Mouse (Mus musculus) heart, embryonic 16.5 days (tissue): Measurements from ENCODE around the gene Bin2. TPM values are rescaled to one million over a fixed set of nuclear protein-coding genes. Genes with fewer than 3 reads are reported as not detected.
"Not testable (repeated sequence)": the region's sequence is repeated elsewhere in the genome, so short reads cannot be mapped to it uniquely, and the experiment has no call there.

Source experiments
- ATAC-seq: fragments of 200-750 bp; cut with Nextera tagmentation; replicated peaks from 2 replicates; pipeline ENCODE4 v1.8.0; 2017; ENCODE audit warnings: moderate number of reproducible peaks; ENCODE audit not compliant: insufficient read depth, low FRiP score; ENCODE audit errors: extremely low read depth
- H3K27ac ChIP-seq: fragments of 300-500 bp; sonication (generic); 2 replicates; pipeline ENCODE4 v1.5.1; 2014; ENCODE audit warnings: mild to moderate bottlenecking, low read length, control low read depth, moderate library complexity
- H3K27me3 ChIP-seq: fragments of 300-500 bp; sonication (generic); 2 replicates; pipeline ENCODE4 v1.6.1; 2014; ENCODE audit warnings: low read length, mixed read lengths; ENCODE audit not compliant: control insufficient read depth, insufficient read depth
- H3K36me3 ChIP-seq: fragments of 300-500 bp; sonication (generic); 2 replicates; pipeline ENCODE4 v1.6.1; 2014; ENCODE audit not compliant: control insufficient read depth, insufficient read depth
- H3K4me1 ChIP-seq: fragments of 300-500 bp; sonication (generic); 2 replicates; pipeline ENCODE4 v1.6.1; 2014; ENCODE audit warnings: low read length, mixed read lengths; ENCODE audit not compliant: control insufficient read depth, insufficient read depth
- H3K4me2 ChIP-seq: fragments of 300-500 bp; sonication (generic); 2 replicates; pipeline ENCODE4 v1.6.1; 2014; ENCODE audit warnings: low read depth, mild to moderate bottlenecking, control low read depth, low read length
- H3K4me3 ChIP-seq: fragments of 300-500 bp; sonication (generic); 2 replicates; pipeline ENCODE4 v1.5.1; 2014; ENCODE audit warnings: mild to moderate bottlenecking, control low read depth, low read length
- H3K9ac ChIP-seq: fragments of 300-500 bp; sonication (generic); 2 replicates; pipeline ENCODE4 v1.6.1; 2014; ENCODE audit warnings: low read length, control low read depth
- H3K9me3 ChIP-seq: fragments of 300-500 bp; sonication (generic); replicated peaks from 2 replicates; pipeline ENCODE4 v1.6.1; 2016; ENCODE audit warnings: low read length; ENCODE audit not compliant: control insufficient read depth
- WGBS: fragments of 180-500 bp; shearing (Covaris S2); extraction: QIAGEN DNeasy Blood & Tissue Kit; methylation state at CpG from one replicate; pipeline ENCODE4 v1.1.7; 2014; 5-methylcytosine and 5-hydroxymethylcytosine counted together
- polyA plus RNA-seq: library from polyadenylated mRNA; unstranded; fragments of >200 nt; fragmentation: Nextera tagmentation; extraction: Ambion mirVana; gene quantifications from 2 replicates; pipeline ENCODE4 v1.2.1, GENCODE M21; 2015

The Bin2 gene
- polyA plus RNA-seq, 1 experiment from 2014 or later: 13.3 TPM

DNA sequence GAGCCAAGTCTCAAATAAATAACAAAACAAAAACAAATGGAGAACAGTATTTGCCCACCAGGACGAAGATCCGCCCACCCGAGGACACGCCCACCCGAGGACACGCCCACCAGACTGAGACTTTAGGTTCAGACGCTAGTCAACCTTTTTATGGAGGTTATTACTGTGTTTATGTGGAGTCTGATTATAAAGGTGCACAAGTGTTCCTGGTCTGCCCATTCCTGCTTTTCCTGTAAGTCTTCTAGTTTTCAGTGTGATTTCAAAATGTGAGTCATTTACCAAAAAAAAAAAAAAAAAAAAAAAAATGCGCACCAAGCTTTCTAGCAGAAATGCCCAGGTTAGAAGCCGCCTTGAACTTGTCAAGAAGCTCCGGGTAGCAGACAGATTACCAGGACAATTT, 42.1 kb downstream of the Bin2 start:
- Histone ChIP-seq H3K4me1 (peaks cover 9% of the 10 kb centered on the region), H3K9me3 (no peaks in the 10 kb centered on the region), H3K36me3 (no peaks in the 10 kb centered on the region), H3K4me2 (0 out of 2 replicates have a peak overlapping the region, but pooled peaks have one; percentile 20), H3K4me3 (no peak overlapping the region), H3K27me3 (no peaks in the 10 kb centered on the region), H3K9ac (no peak overlapping the region), H3K27ac (no peak overlapping the region)
- 29% methylated on average over 10 of the region's 10 CpGs for WGBS
- ATAC-seq: no peak

DNA sequence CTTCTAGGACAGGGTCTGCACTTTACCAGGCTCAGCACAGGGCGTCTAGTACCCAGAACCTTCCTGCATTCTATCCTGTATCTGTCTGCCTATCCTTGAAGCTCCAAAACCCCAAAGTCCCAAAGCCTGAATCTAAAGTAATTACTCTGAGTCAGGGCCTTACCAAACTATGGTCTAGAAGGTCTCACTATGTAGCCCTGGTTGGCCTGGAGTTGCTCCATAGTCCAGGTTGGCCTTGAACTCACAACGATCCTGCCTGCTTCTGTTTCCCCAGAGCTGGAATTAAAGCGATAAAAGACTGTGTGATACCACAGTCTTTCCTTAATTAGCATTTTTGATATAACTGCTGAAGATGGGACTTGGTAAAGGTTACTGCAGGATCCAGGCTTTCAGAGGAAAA, 44.9 kb downstream of the Bin2 start:
- Histone ChIP-seq H3K9me3 (no peaks in the 10 kb centered on the region), H3K4me3 (no peak overlapping the region), H3K9ac (no peak overlapping the region), H3K27me3 (no peaks in the 10 kb centered on the region), H3K27ac (no peak overlapping the region), H3K4me2 (no peak overlapping the region), H3K36me3 (peaks cover 9% of the 10 kb centered on the region), H3K4me1 (peaks cover 15% of the 10 kb centered on the region)
- 84% methylated on average over 3 of the region's 3 CpGs for WGBS
- ATAC-seq: no peak

DNA sequence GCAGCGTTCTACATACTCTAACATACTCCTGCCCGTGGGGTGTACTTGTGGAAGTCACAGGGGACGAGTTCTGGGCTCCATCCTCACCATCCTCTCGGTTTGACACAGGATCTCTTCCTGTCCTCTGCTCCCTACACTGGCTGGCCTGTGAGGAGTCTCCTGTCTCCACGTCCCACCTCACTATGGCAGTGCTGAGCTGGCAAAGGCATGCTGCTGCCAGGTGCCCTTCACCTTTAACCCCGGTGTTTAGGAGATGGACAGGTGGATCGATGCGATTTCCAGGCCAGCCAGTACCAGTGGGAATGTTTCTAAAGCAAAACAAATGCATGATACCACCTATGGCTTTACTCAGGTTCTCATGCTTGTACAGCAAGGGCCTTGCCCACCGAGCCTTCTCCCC, 45.6 kb downstream of the Bin2 start:
- WGBS: 87% methylated on average over 9 of the region's 9 CpGs
- Histone ChIP-seq H3K27ac (no peak overlapping the region), H3K9ac (no peak overlapping the region), H3K36me3 (peaks cover 13% of the 10 kb centered on the region), H3K27me3 (no peaks in the 10 kb centered on the region), H3K4me2 (no peak overlapping the region), H3K4me3 (no peak overlapping the region), H3K4me1 (peaks cover 15% of the 10 kb centered on the region), H3K9me3 (no peaks in the 10 kb centered on the region)
- no peak for ATAC-seq

DNA sequence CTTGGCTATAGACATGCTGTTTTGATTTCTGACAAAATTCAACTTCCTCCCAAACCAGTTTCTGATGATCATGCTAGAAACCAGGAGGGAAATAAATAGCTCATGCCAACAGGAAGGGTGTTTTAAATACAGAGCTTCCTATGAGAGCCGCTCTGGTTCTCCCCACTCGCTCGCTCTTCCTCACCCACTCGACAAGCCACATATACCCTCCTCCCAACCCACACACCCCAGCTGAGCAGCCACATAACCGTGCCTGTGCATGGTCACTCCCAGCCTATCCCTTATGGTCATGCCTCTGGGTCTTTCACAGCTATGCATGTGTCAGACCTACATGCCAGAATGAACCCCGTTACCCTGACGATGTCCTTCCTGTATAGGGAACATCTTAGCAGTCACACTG, 47.2 kb downstream of the Bin2 start:
- Histone ChIP-seq H3K9ac (no peak overlapping the region), H3K9me3 (no peaks in the 10 kb centered on the region), H3K4me3 (no peak overlapping the region), H3K27ac (peak overlapping the region; percentile 48), H3K36me3 (peaks cover 25% of the 10 kb centered on the region), H3K4me1 (peaks cover 6% of the 10 kb centered on the region; the same call in 1 of the 2 replicates), H3K27me3 (no peaks in the 10 kb centered on the region), H3K4me2 (no peak overlapping the region)
- 70% methylated on average over 7 of the region's 7 CpGs for WGBS
- no peak for ATAC-seq

DNA sequence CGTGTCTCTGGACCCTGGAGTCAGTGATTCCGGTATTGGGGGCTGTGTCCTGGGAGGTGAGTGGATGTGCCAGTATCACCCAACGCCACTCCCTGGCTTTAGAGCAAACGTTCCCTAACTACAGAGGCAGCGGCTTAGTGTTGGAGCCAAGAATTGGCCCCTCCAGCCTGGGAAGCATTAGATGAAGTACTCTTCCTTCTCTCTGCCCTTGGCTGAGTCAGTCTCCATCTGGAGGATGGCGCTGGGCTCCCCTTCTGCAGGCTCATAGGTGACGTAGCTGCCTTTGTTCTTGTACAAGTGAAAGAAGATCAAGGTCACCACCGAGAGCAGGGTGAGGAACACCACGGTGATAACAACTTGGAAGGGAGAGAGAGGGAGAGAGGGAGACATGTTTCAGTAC, 47.7 kb downstream of the Bin2 start:
- H3K27me3 ChIP-seq, ATAC-seq, H3K9me3 ChIP-seq, H3K9ac ChIP-seq, H3K4me2 ChIP-seq, H3K4me3 ChIP-seq, H3K4me1 ChIP-seq: not testable (repeated sequence)
- Histone ChIP-seq H3K27ac (peak overlapping the region; percentile 48; the same call in 1 of the 2 replicates), H3K36me3 (peaks cover 28% of the 10 kb centered on the region)
- WGBS: 46% methylated on average over 9 of the region's 9 CpGs

DNA sequence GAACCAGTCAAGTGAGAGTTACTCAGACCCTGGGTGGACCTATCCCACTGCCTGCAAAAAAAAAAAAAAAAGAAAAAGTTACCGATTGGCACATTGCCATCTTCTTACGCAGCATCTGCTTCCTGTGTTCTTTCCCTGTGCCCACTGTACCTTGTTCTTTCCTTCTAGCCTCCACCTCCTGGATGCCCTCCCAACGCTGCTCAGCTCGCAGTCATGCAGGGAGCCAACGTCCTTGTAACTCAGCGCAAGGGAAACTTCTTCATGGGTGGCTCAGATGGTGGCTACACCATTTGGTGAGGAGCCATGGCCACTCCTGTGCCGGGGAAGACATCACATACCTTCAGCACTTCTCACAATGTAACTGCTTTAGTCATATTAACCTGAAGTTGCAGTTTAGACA, 50.2 kb downstream of the Bin2 start:
- Histone ChIP-seq H3K27me3 (no peaks in the 10 kb centered on the region), H3K4me2 (no peak overlapping the region), H3K27ac (no peak overlapping the region), H3K4me1 (peaks cover 14% of the 10 kb centered on the region), H3K36me3 (peaks cover 28% of the 10 kb centered on the region), H3K9me3 (no peaks in the 10 kb centered on the region), H3K9ac (no peak overlapping the region), H3K4me3 (no peak overlapping the region)
- no peak for ATAC-seq
- 81% methylated on average over 7 of the region's 7 CpGs for WGBS

DNA sequence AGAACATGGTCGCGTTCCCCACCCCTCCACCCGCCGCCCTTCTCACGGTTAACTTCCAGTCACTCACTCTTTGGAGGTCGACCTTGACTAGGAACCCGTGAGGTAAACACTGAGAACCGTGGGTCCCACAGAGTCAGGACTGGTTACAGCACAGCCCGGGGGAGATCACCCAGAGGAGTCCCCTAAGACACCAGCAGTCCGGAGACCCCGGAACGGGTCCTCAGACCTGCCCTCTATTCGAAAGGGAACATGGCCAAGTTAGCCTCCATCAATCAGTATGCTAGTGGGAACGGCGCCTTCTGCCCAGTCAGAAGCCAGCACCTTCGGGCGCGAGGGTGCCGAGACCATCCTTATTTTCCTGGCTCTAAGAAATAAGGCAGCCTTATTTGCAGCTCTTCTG, 53.1 kb downstream of the Bin2 start:
- ATAC-seq: no peak
- H3K36me3 ChIP-seq: peaks cover 28% of the 10 kb centered on the region
- peak overlapping the region; percentile 96 for H3K4me3 ChIP-seq
- 0% methylated on average over 19 of the region's 19 CpGs for WGBS
- peaks cover 17% of the 10 kb centered on the region for H3K4me1 ChIP-seq
- H3K4me2 ChIP-seq: peak overlapping the region; percentile 89
- peak overlapping the region; percentile 99 for H3K27ac ChIP-seq
- no peaks in the 10 kb centered on the region for H3K27me3 ChIP-seq
- H3K9me3 ChIP-seq: no peaks in the 10 kb centered on the region
- peak overlapping the region; percentile 99 for H3K9ac ChIP-seq

DNA sequence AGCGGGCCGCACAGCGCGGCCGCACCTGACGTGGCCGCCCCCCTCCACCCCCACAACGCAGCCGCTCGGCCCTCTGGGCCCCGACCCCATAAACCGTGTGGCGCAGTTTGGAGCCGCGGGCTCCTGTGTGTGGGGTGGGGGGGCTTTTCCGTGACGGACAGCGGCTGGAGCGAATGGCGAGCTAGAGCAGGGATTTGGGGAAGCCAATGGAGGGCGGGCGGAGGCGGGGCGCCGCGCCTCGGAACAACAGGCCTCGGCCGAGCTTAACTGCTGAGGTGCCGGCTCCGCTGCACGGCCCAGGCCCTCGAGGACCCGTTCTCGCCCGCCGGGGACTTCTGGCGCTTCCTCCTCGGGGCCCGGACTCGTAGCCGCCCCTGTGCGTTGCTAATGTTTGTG, 53.5 kb downstream of the Bin2 start:
- under 1% methylated on average over 40 of the region's 43 CpGs for WGBS
- ATAC-seq: peak; percentile 81
- H3K4me1 ChIP-seq: peaks cover 17% of the 10 kb centered on the region
- peaks cover 28% of the 10 kb centered on the region for H3K36me3 ChIP-seq
- peak overlapping the region; percentile 96 for H3K4me3 ChIP-seq
- peak overlapping the region; percentile 99 for H3K9ac ChIP-seq
- no peaks in the 10 kb centered on the region for H3K9me3 ChIP-seq
- no peaks in the 10 kb centered on the region for H3K27me3 ChIP-seq
- peak overlapping the region; percentile 99 for H3K27ac ChIP-seq
- peak overlapping the region; percentile 89 for H3K4me2 ChIP-seq

DNA sequence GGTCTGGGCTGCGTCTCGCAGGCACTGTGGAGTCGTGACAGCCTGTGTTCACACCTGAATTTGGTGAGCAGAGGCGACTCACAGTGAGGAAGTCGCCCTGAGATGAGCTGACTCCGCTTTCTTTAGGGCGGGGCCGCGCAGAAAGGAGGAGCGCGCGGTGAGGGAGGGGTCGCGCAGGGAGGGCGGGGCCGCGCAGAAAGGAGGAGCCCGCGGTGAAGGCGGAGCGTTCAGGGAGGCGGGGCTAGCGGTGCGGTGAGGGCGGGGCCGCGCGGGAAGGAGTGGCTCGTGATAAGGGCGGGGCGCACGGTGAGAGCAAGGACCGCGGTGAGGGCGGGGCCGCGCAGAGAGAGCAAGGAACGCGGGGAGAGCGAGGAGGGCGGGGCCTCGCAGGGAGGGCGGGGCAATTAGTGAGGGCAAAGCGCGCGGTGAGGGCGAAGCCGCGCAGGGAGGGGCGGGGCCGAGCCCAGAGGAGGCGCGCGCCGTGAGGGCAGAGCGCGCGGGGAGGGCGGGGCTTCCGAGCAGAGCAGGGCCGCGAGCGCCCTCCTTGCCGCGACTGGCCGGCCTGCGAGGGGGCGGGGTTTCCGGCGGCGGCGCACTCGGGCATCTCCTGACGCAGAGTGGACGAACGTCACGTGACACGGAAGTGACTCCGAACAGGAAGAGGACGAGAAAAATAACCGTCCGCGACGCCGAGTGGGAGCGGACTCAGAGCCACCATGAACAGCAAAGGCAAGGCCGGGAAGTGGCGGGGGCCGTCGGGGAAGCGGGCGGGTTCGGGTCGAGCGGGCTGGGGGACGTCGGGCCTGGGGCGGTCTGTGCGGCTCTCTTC, 54.1 kb downstream of the Bin2 start, which contains the start of gene Dazap2:
TSS of gene Dazap2 (plus strand) at position 354 of the 829 bp plus-strand sequence.
- H3K27me3 ChIP-seq: no peaks in the 10 kb centered on the region
- H3K27ac ChIP-seq: peak within 1 kb of the TSS; percentile 99
- under 1% methylated on average over 87 of the region's 99 CpGs for WGBS
- H3K4me2 ChIP-seq: peak within 1 kb of the TSS; percentile 89
- H3K36me3 ChIP-seq: peaks cover 24% of the 10 kb centered on the region
- peak within 1 kb of the TSS; percentile 96 for H3K4me3 ChIP-seq
- ATAC-seq: peak; percentile 88
- H3K9ac ChIP-seq: peak within 1 kb of the TSS; percentile 99
- peaks cover 17% of the 10 kb centered on the region for H3K4me1 ChIP-seq
- no peaks in the 10 kb centered on the region for H3K9me3 ChIP-seq
